Mouse (Mus musculus): ENCODE measurements around the gene Cbx3.

GRCm38 (mm10) chr6:51434270-51434669 lies 35.9 kb upstream of the Cbx3 start:
- TF ChIP-seq CTCF (IDR thresholded peaks at IDR 0.05; ENCODE audit: extremely low read depth, insufficient read length, insufficient replicate concordance, low read depth, low read length) (no peak), POLR2A (IDR thresholded peaks at IDR 0.05; ENCODE audit: low read depth, low read length) (no peak)

Measured in small intestine, adult 2 months (tissue).